Mouse (Mus musculus) hindbrain, embryonic 12.5 days (tissue): ENCODE data around the gene Otulin. TPM values are rescaled to one million over a fixed set of nuclear protein-coding genes. Genes with fewer than 3 reads are reported as not detected.

ENCODE experiments used
- ATAC-seq: fragments of 200-750 bp; cut with Nextera tagmentation; 2 replicates; pipeline ENCODE4 v1.8.0; 2017; ENCODE audit warnings: moderate TSS enrichment; ENCODE audit not compliant: low FRiP score
- H3K27ac ChIP-seq: fragments of 300-500 bp; sonication (generic); 2 replicates; pipeline ENCODE4 v1.5.1; 2016; ENCODE audit warnings: mild to moderate bottlenecking
- H3K27me3 ChIP-seq: fragments of 300-500 bp; sonication (generic); 2 replicates; pipeline ENCODE4 v1.6.1; 2016; ENCODE audit warnings: mild to moderate bottlenecking
- H3K36me3 ChIP-seq: fragments of 300-500 bp; sonication (generic); 2 replicates; pipeline ENCODE4 v1.6.1; 2016; ENCODE audit warnings: mild to moderate bottlenecking
- H3K4me1 ChIP-seq: fragments of 300-500 bp; sonication (generic); 2 replicates; pipeline ENCODE4 v1.6.1; 2016
- H3K4me2 ChIP-seq: fragments of 300-500 bp; sonication (generic); replicated peaks from 2 replicates; pipeline ENCODE4 v1.6.1; 2016; ENCODE audit warnings: mild to moderate bottlenecking
- H3K4me3 ChIP-seq: fragments of 300-500 bp; sonication (generic); 2 replicates; pipeline ENCODE4 v1.5.1; 2016; ENCODE audit warnings: mild to moderate bottlenecking
- H3K9ac ChIP-seq: fragments of 300-500 bp; sonication (generic); 2 replicates; pipeline ENCODE4 v1.6.1; 2016; ENCODE audit warnings: mild to moderate bottlenecking, moderate library complexity
- H3K9me3 ChIP-seq: fragments of 300-500 bp; sonication (generic); replicated peaks from 2 replicates; pipeline ENCODE4 v1.6.1; 2016; ENCODE audit warnings: mild to moderate bottlenecking
- WGBS: fragments of 180-500 bp; shearing (Covaris S2); methylation state at CpG from one replicate; pipeline ENCODE4 v1.1.7; 2016; 5-methylcytosine and 5-hydroxymethylcytosine counted together
- microRNA-seq: library from miRNA; unstranded; fragments of <30 nt; microRNA quantifications from one replicate; pipeline ENCODE4, GENCODE M21; 2017
- polyA plus RNA-seq: library from polyadenylated mRNA; unstranded; fragments of >200 nt; fragmentation: Nextera tagmentation; extraction: Ambion mirVana; gene quantifications from 2 replicates; pipeline ENCODE4 v1.2.1, GENCODE M21; 2016

Gene Otulin
- polyA plus RNA-seq, 1 experiment from 2014 or later: 29.7 TPM

DNA sequence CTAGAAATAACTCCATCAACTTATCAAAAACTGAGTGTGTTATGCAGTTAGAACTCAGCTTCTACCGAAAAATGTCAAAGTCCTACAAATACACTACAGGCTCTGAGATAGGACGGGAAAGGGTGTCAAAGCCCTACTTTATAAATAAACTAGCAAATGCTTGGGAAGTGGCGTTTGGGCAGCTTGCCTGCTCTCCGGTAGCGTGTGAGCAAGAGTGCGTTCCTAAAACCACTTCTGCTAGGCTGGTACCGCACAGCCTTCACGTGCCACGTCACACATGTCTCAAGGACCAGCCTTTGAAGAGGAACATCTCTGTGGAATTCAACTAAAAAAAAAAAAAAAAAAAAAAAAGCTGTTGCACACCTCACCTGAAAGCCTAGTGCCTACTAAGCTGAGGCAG lies 127.3 kb downstream of the Otulin start:
- no peak for ATAC-seq
- H3K9ac ChIP-seq: no peak overlapping the region
- WGBS: 84% methylated on average over 9 of the region's 9 CpGs
- H3K4me3 ChIP-seq: no peak overlapping the region
- H3K9me3 ChIP-seq: no peaks in the 10 kb centered on the region
- H3K4me1 ChIP-seq: peaks cover 21% of the 10 kb centered on the region
- H3K27ac ChIP-seq: no peak overlapping the region
- H3K36me3 ChIP-seq: no peaks in the 10 kb centered on the region
- H3K4me2 ChIP-seq: no peak overlapping the region
- H3K27me3 ChIP-seq: no peaks in the 10 kb centered on the region

DNA sequence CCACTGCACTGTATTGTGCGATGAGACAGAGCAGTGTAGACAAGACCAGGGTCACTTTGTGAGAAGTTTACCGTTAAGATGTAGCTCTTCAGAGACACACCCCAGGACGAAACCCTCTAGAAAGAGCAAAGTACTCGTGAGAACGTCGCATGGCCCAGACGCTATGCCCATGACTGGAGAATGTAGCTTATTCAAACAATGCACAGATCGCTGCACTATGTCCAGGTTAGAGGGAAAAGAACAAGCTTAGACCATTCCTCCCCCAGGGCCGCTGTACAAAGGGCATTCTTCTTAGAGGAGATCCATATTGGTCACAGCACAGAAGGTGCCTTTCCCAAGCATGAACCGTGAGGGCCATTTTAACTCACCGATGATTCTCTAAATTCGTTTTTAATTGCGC lies 128.2 kb downstream of the Otulin start:
- Histone ChIP-seq H3K9me3 (no peaks in the 10 kb centered on the region), H3K4me1 (peaks cover 25% of the 10 kb centered on the region), H3K36me3 (no peaks in the 10 kb centered on the region), H3K4me2 (no peak overlapping the region), H3K4me3 (no peak overlapping the region), H3K27me3 (no peaks in the 10 kb centered on the region), H3K27ac (no peak overlapping the region), H3K9ac (no peak overlapping the region)
- WGBS: 86% methylated on average over 13 of the region's 13 CpGs
- no peak for ATAC-seq

DNA sequence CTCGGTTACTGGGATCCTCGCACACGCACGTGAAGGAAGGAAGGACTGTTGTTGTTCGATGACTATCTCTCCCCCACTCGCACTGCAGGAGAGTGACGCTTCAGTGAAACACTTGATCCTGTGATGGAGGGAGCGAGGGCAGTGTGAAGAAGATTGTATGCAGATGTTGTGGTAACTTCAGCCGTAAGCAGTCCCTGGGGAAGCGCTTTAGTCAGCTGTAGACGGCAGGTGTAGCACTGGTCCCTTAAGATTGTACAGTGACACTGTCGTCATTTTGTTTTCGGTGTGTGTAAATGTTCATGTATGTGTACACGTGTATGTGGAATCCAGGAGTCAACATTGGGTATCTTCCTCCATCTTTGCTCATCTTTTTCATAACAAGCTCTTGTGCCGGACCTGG lies 130.1 kb downstream of the Otulin start:
- no peak overlapping the region for H3K27ac ChIP-seq
- ATAC-seq: no peak
- no peak overlapping the region for H3K4me3 ChIP-seq
- 75% methylated on average over 15 of the region's 15 CpGs for WGBS
- no peak overlapping the region for H3K4me2 ChIP-seq
- H3K27me3 ChIP-seq: no peaks in the 10 kb centered on the region
- H3K4me1 ChIP-seq: peaks cover 38% of the 10 kb centered on the region
- no peaks in the 10 kb centered on the region for H3K9me3 ChIP-seq
- no peak overlapping the region for H3K9ac ChIP-seq
- no peaks in the 10 kb centered on the region for H3K36me3 ChIP-seq

DNA sequence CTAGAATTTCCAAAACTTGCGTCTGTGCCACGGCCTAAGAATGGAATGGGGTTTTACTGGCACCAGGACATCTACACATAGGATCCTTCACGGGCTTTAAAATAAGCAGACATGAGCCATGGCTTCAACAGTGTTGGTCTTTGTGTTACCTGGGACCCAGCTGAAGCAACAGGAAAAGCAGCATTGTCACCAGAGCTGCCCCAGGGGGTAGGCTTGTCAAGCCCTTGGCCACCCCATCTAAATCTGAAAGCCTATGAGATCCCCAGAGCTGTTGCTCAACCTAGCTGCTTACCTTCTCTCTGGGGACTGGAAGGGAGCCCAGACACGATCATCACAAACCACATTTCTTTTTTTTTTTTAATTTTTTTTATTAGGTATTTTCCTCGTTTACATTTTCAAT lies 132.4 kb downstream of the Otulin start:
- no peak overlapping the region for H3K4me3 ChIP-seq
- H3K4me2 ChIP-seq: no peak overlapping the region
- no peak overlapping the region for H3K27ac ChIP-seq
- no peaks in the 10 kb centered on the region for H3K9me3 ChIP-seq
- no peaks in the 10 kb centered on the region for H3K36me3 ChIP-seq
- 80% methylated on average over 5 of the region's 5 CpGs for WGBS
- no peak for ATAC-seq
- peaks cover 52% of the 10 kb centered on the region for H3K4me1 ChIP-seq
- no peaks in the 10 kb centered on the region for H3K27me3 ChIP-seq
- H3K9ac ChIP-seq: no peak overlapping the region

DNA sequence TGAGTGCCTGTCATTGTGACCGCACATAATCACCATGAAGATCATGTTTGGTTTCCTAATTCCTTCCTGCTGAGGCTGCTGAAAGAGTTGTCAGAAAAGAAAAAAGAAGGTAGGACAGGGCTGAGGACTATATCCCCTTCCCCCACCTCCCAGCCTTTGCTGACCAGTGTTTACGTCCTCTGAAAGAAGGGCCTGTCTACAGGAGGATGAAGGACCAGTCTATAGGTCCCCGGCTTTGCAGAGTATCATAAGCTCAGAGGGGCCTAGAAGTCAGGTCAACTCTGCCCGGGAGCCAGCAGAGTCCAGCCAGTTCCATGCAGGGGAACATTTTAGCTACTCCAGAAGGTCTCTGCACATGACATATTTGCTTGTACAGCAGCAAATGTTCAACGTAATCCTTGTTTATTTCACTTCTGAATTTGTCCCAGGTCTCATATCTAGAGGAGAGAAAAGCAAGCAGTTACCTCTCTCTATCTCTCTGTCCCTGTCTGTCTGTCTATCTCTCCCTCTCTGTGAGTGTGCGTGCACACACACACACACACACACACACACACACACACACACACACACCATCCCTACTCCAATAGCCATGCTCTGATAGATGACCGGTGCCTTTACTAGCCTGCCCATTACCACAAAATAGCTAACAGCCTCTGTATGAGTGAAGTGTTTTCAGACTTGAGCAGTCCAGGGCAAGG lies 133.0 kb downstream of the Otulin start:
- Histone ChIP-seq H3K9ac (no peak overlapping the region), H3K9me3 (no peaks in the 10 kb centered on the region), H3K4me1 (peaks cover 49% of the 10 kb centered on the region), H3K27ac (no peak overlapping the region; the same call in 1 of the 2 replicates), H3K4me2 (no peak overlapping the region), H3K36me3 (no peaks in the 10 kb centered on the region), H3K4me3 (no peak overlapping the region), H3K27me3 (no peaks in the 10 kb centered on the region)
- WGBS: 47% methylated on average over 7 of the region's 7 CpGs
- ATAC-seq: peak; percentile 21; the same call in 1 of the 2 replicates

DNA sequence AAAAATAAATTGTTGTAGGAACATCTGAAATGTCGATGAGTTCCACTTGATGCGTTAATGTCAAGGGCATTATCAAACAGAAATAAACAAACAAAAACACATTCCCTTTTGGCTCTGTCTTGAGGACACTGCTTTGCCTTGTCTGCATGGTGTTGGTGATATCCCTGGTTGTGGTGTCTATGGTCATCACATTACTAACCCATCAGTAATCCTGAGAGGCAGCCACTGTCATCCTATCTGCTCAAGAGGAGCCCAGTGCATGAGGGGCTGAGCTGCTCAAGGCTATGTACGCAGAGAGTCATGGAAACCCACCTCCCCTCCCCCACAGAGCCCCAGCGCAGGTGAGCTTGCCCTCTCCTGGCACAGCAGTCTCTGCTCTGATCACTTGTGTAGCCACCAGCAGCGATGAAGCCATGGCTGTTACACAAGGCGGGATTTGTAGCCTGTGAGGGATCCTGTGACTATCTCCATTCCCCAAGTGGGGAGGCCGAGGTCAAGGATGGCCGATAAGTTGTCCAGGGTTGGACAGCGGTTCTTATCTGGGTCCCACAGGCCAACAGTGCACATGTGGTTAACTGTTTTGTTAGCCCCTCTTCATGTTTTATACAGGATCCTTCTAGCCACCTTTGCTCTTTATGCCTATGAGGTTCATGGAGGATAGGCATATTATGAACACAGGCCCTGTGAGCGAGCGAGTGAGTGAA lies 133.7 kb downstream of the Otulin start:
- H3K27ac ChIP-seq: peak overlapping the region; percentile 58; the same call in 1 of the 2 replicates
- H3K4me3 ChIP-seq: no peak overlapping the region
- peaks cover 45% of the 10 kb centered on the region for H3K4me1 ChIP-seq
- H3K36me3 ChIP-seq: no peaks in the 10 kb centered on the region
- H3K4me2 ChIP-seq: no peak overlapping the region
- no peak overlapping the region for H3K9ac ChIP-seq
- no peaks in the 10 kb centered on the region for H3K27me3 ChIP-seq
- ATAC-seq: peak; percentile 38
- 57% methylated on average over 11 of the region's 11 CpGs for WGBS
- H3K9me3 ChIP-seq: no peaks in the 10 kb centered on the region

DNA sequence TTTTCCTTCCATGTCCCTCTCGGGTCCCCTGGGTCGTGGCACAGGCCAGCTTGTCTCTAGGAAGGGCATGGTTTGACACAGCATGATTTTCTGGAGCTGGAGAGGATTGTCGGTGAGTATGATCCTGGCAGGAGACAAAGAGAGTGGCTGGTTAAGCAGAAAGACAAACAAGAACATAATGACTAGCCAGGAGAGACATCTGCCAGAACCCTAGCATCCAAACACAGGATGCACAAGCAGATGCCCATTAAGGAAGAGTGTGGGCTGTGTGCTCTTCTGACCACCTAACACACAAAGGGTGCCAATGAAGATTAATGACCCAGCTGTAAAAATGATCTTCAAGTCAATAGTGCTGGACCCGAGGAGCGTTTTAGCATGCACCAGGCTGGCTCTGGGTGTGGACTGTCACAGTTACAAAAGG lies 134.5 kb downstream of the Otulin start:
- H3K27ac ChIP-seq: peak overlapping the region; percentile 77
- H3K9ac ChIP-seq: no peak overlapping the region
- no peak overlapping the region for H3K4me2 ChIP-seq
- no peaks in the 10 kb centered on the region for H3K9me3 ChIP-seq
- H3K4me3 ChIP-seq: no peak overlapping the region
- no peaks in the 10 kb centered on the region for H3K27me3 ChIP-seq
- WGBS: 22% methylated on average over 5 of the region's 5 CpGs
- H3K4me1 ChIP-seq: peaks cover 45% of the 10 kb centered on the region
- ATAC-seq: peak; percentile 47; the same call in 1 of the 2 replicates
- H3K36me3 ChIP-seq: no peaks in the 10 kb centered on the region

DNA sequence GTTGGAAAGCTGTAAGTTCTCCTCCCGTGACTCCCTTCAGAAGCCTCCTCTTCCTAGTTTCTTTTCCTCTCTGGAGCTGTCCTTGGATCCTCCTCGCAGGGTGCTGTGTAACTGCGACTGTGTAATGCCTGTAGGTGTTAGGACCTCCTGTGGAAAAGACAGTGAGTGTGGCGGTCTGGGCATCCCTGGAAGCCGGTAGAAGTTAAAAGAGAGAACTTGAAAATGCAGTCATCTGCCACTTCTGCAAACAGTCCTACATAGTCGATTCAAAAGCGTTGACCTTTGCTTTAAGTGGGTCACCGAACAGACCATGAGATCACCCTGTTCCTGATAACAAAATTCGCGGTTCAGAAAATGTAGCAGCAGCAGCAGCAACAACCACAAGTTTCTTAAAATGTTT lies 137.0 kb downstream of the Otulin start:
- Histone ChIP-seq H3K9me3 (no peaks in the 10 kb centered on the region), H3K9ac (no peak overlapping the region), H3K4me3 (no peak overlapping the region), H3K27ac (no peak overlapping the region), H3K4me1 (peaks cover 56% of the 10 kb centered on the region), H3K36me3 (no peaks in the 10 kb centered on the region), H3K4me2 (no peak overlapping the region), H3K27me3 (no peaks in the 10 kb centered on the region)
- no peak for ATAC-seq
- WGBS: 33% methylated on average over 10 of the region's 10 CpGs

DNA sequence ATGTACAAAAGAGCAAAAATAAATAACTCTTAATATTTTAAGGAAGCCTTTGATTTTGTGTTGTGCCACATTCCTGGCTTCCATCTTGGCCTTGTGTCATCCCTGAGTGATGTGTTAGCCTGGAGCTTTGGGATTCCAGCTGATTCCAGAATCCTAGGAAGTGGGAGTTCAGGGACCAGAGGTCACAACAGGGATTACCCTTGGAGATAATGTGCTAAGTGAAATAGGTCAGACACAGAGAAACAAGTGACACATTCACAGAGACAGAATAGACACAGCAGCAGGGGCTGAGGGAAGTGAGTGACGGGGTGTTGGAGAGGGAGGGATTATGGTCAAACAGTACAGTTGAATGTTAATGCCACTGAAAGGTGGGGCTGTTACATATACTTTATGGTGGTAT lies 137.8 kb downstream of the Otulin start:
- no peak overlapping the region for H3K4me2 ChIP-seq
- WGBS: 65% methylated on average over 1 of the region's 1 CpGs
- H3K27me3 ChIP-seq: no peaks in the 10 kb centered on the region
- no peak overlapping the region for H3K9ac ChIP-seq
- no peak overlapping the region for H3K27ac ChIP-seq
- peaks cover 63% of the 10 kb centered on the region for H3K4me1 ChIP-seq
- H3K9me3 ChIP-seq: no peaks in the 10 kb centered on the region
- H3K4me3 ChIP-seq: no peak overlapping the region
- ATAC-seq: no peak
- H3K36me3 ChIP-seq: no peaks in the 10 kb centered on the region

Small RNA genes within 50 kb of the gene (microRNA-seq; reads per million reads assigned to microRNA genes)
- not detected for gene Mir7117

Other genes starting within 250 kb of the Otulin start
- 15.2 and 15.7 TPM in 2 replicates for gene Ank, start 164.0 kb downstream of the Otulin start, polyA plus RNA-seq
- 10.0 and 13.7 TPM in 2 replicates for gene Otulinl, start 50.9 kb upstream of the Otulin start, polyA plus RNA-seq